Mouse (Mus musculus) spleen, postnatal 36 days (tissue): ENCODE data around the gene Sel1l3.

ENCODE experiments used
- DNase-seq, 2 experiments: peaks; one replicate each; pipeline ENCODE4 v3.0.0; 2022; ENCODE audit warnings: low spot score in 2 of 2, mixed read lengths in 1 of 2

Gene Sel1l3

GRCm38 (mm10) chr5:53213711-53214352 lies at the start of gene Sel1l3:
Gene Sel1l3 (minus strand): TSS chr5:53213927.
- DNase-seq: no peak

- no peak for DNase-seq
Observed at GRCm38 (mm10) chr5:53261999-53262398, 48.3 kb upstream of the Sel1l3 start.

DNA sequence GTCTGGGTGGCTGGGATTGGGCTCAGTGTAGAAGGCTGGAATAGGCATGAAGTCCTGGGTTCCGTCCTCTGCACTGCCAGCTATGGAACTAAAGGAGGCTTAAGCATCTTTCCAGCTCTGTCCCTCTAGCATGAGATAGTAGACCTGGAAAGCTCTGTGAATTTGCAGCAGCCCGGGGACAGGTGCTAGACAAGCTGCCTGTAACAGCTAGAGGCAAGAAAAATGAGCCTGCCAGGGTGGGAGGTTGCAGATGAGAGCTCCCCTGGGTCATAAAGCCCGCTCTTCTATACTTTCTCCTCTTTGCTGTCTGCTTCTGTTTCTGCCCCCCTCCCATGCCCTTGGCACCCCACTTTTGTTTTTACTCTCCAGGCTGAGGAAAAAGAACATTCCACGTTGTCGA lies 46.2 kb upstream of the Sel1l3 start:
- DNase-seq: no peak

GRCm38 (mm10) chr5:53258038-53258786 lies 44.5 kb upstream of the Sel1l3 start:
- no peak for DNase-seq

DNA sequence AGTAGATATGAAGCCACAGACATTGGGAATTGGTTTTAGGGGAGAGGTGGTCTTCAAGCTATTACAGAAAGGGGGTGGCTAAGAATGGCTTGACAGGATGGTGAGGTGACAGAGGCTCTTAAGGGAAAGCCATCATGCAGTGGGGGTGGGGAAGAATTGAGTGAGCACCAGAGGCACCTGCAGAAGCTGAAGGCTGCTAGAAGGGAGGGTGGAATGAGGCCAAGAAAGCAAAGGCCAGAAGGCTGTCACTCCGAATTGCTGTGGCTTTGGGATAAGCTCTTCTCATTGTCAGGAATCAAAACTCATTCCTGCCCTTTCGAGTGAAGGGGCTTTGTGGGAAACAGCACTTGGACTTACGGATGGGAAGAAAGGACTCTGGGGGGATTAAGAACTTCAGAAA lies 41.1 kb upstream of the Sel1l3 start:
- no peak for DNase-seq

- DNase-seq: no peak
Observed at GRCm38 (mm10) chr5:53254154-53254553, 40.4 kb upstream of the Sel1l3 start.

- DNase-seq: no peak
Observed at GRCm38 (mm10) chr5:53249431-53250061, 35.8 kb upstream of the Sel1l3 start.

DNA sequence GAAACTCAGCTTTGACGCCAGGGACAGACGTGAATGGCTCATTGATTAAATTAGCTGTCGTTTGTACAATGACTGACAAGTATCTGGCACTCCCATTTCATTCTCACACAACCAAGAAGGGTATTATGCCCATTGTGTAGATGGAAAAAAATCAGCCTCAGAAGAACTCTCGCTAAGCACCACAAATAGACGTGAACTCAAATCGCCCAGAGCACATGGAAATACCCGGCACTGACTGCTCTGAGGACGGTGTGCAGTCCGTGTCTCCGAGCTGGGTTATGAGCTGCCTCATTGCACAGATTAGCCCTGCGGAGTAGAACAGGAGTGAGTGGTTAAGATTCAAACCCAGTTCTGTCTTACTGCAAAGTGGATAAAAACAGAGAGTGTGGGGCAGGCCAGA lies 34.8 kb upstream of the Sel1l3 start:
- DNase-seq: no peak

GRCm38 (mm10) chr5:53243933-53244332 lies 30.2 kb upstream of the Sel1l3 start:
- DNase-seq: no peak

DNA sequence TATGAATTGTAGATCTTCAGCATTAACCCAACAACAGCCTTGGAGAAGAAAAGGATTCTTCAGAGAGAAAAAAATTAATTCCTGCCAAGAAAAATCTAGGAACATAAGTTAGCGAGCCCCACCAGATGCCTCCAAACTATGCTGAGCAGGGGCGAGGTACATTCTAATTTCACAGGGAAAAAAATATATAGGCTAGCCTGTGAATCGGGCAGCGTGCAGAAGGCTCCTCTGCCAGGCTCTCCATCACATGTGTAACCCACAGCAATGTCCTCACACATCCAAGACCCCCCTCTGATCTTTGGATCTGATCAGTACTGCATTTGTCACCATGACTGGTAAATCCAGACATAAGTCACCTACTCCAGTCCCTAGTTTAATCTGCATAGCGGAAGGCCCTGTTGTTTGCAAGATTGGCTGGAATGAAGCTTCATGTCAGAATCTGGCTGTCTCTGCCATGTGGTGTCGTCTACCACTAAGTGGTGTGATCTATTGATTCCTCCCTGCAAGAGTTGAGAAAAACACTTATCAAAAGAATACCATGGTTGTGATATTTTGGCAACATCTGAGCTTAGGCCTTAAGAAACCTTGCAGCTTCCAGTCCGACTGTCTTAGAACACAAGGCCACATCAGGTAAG lies 29.3 kb upstream of the Sel1l3 start:
- DNase-seq: no peak

DNA sequence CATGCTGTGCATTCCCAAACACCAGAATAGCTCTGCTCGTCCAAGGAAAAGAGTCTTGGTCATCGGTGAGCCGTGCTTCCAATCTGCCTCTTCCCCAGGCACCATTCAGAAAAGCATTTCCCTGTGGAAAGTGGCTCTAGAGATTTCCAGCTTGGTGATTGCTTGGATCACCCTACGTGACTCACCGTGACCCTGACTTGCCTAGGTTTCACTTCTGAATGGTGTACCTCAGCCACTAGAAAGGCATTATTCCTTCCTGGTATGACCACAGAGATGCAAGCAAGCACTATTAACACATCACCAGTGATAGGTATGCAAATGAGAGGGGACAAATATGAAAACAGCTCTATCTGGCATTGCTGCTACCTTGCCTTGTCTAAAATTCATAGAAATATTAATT lies 28.2 kb upstream of the Sel1l3 start:
- DNase-seq: no peak

GRCm38 (mm10) chr5:53241109-53241508 lies 27.4 kb upstream of the Sel1l3 start:
- DNase-seq: no peak

GRCm38 (mm10) chr5:53239831-53240440 lies 26.2 kb upstream of the Sel1l3 start:
- no peak for DNase-seq

DNA sequence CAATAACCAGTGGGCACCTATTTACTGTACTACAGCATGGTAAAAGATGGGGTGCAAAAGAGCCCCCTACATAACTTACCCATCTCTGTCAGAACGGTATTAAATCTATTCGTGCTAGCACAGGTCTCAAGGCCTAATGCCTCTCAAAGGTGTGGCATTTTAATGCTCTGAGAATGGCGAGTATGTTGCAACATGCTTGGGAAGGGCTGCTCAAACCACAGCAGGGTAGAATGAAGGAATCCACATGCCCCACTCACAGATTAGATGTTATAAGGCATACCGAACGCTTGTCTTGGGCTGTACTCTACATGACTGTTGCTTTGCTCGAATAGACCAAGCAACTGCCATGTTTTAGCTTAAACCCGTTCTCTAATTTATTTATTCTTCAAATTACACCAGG lies 25.5 kb upstream of the Sel1l3 start:
- no peak for DNase-seq

GRCm38 (mm10) chr5:53238761-53239160 lies 25.0 kb upstream of the Sel1l3 start:
- DNase-seq: no peak

- no peak for DNase-seq
Observed at GRCm38 (mm10) chr5:53236749-53237148, 23.0 kb upstream of the Sel1l3 start.

- no peak for DNase-seq
Observed at GRCm38 (mm10) chr5:53236136-53236535, 22.4 kb upstream of the Sel1l3 start.

DNA sequence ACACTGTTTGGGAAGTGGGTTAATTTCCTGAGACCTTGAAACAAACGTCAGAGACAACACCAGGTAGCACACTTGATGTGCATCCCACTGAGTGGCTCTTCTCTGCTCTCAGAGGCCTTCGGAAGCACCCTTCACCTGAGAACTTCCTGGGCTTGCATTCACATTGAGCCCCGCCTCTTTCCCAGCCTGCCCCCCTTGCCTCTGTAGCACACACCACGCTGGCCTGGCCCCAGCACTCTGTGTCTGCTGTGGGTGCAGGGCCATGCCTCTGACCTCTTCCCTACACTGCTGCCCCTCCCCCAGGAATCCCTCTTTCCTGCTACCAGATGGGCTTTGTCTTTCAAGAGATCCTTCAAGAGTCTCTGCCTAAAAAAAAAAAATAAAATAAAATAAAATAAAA lies 21.8 kb upstream of the Sel1l3 start:
- no peak for DNase-seq

- DNase-seq: no peak
Observed at GRCm38 (mm10) chr5:53230560-53230959, 16.8 kb upstream of the Sel1l3 start.

DNA sequence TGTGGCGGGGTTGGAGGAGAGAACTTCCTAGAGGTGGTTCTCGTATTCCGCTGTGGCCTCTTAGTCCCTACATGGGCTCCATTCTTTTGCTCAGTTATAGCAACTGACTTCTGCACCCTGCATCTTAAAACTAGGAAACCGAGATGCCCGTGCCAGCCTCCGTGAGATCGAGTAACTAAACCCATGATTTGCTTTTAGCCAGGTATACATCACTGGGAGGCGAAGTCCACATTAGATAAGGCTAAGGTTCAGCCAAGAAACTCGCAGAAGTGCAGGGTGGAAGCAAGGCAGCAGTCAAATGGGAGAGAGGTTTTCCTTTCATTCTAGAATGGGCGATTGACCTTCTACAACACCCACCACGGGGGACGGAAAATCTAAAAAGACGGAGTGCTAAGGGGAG lies 11.7 kb upstream of the Sel1l3 start:
- DNase-seq: no peak

GRCm38 (mm10) chr5:53214801-53215200 lies 1.1 kb upstream of the Sel1l3 start:
- DNase-seq: no peak

DNA sequence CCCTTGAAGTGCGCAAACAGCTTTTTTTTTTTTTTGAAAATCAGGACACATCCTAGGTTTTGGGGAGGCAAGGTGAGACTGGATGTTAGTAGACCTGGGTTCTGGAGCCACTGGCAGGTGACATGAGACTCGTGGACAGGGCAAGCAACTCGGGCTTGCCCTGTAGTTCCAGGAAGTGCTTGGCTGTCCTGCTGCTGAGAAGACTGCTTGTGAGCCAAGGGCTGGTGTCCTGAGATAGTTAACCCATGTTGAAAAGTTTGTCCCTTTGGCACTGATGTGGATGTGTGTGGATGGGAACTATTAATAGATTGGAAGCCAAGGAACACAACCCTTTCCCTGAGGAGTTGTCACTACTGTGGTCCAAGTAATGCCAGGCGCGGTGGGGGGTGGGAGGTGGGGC lies 635 bp upstream of the Sel1l3 start:
- no peak for DNase-seq
